Mouse (Mus musculus) embryo, embryonic 10 days (tissue): ENCODE results near the gene Gm9999.
"Not testable (repeated sequence)": the region's sequence is repeated elsewhere in the genome, so short reads cannot be mapped to it uniquely, and the experiment has no call there.

ENCODE experiments used
- DNase-seq: peaks from one replicate; pipeline ENCODE4 v3.0.0-alpha.2; 2015; ENCODE audit warnings: low spot score

Gm9999 gene

DNA sequence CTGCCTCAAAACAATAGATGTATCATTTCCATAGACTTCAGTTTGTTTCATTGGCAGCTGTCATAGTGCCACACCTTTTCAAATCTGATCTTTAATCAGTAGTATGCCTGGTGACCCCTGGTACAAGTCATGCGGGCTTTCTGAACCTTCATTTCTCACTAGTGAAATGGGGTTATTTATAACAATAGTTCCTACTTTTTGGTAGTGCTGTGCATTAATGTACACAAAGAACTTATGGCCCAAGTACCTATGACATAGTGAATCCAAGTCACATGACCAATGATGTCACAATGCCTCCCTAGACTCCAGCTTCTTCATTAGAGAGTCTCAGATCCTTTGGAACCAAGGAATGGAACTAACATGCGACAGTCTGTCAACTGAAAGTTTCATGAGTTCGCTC lies at the start of gene Gm9999:
Gene Gm9999 (plus strand): TSS at position 301 of the 400 bp plus-strand sequence.
- no peak for DNase-seq

GRCm38 (mm10) chr7:46934788-46935187 lies 48.6 kb upstream of the Gm9999 start:
- DNase-seq = no peak

- peak; percentile 15 for DNase-seq
Measured at GRCm38 (mm10) chr7:46935847-46936246, 47.5 kb upstream of the Gm9999 start.

- DNase-seq = peak; percentile 98
Measured at GRCm38 (mm10) chr7:46957831-46958691, 25.3 kb upstream of the Gm9999 start, which contains the start of gene Uevld. Gene Uevld, minus strand, starts transcription at chr7:46958527.

GRCm38 (mm10) chr7:46958853-46959252 lies 24.5 kb upstream of the Gm9999 start:
- no peak for DNase-seq

DNA sequence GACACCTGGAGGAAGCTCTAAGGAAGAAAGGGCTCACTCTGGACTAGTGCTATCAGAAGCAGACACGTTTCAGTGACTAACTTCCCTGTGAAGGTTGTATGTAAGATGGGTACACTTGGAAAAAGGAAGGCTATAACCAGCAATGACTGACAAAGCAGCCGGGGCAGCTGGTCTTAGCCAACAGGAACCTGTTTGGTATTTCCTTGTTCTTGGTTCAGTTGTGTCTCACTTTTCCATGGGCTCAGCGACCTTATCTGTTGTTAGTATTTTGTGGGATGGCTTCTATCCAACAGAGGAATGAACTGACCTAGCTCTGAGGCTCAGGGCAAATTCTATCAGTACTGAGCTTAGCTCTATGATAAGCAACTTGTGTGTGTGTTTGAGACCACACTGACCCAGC lies 22.4 kb upstream of the Gm9999 start:
- DNase-seq = no peak

GRCm38 (mm10) chr7:46962132-46962531 lies 21.2 kb upstream of the Gm9999 start:
- no peak for DNase-seq

DNA sequence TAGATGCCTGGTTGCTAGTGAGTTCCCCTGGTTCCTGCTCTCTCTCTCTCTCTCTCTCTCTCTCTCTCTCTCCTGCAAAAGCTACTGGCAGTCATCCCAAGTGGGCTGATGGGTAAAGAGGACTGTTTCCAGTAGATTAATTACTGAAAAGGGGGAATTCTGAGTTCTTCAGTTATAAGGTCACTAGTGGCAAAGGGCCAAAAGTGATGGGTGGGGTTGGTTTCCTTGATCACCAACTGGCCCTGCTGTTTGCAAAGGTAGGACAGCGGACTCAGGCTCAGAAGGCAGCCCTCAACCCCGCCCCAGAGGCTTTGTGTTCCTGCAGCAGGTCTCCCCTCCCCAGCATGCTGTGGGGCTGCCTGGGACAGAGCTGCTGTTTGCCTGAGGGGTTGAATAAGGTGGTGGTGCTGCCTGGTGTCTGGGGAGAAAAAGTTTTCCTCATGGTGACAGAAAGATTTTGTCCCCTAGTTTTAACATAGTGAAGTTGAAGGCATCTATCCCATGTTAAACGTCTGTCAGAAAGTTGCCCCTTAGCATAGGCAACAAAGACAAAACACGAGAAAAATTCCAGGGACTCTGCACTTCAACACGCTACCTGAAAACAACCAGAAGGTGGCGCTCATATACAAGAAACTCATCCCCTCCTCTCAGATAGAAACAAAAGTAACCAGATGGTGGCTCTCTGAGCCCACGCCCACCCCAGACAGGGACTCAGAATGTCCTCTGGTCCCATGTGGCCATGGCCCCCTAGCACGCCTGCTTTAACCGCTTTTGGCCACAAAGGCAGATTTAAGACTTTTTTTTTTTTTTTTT lies 20.4 kb upstream of the Gm9999 start:
- peak; percentile 91 for DNase-seq

- no peak for DNase-seq
Measured at GRCm38 (mm10) chr7:46964070-46964469, 19.3 kb upstream of the Gm9999 start.

GRCm38 (mm10) chr7:46969898-46970297 lies 13.5 kb upstream of the Gm9999 start:
- DNase-seq = no peak

- no peak for DNase-seq
Measured at GRCm38 (mm10) chr7:46974648-46975047, 8.7 kb upstream of the Gm9999 start.

GRCm38 (mm10) chr7:46975456-46975855 lies 7.9 kb upstream of the Gm9999 start:
- no peak for DNase-seq

- no peak for DNase-seq
Measured at GRCm38 (mm10) chr7:46985718-46986505, 2.5 kb downstream of the Gm9999 start.

GRCm38 (mm10) chr7:46986646-46987045 lies 3.3 kb downstream of the Gm9999 start:
- DNase-seq = no peak

GRCm38 (mm10) chr7:46987073-46987472 lies 3.7 kb downstream of the Gm9999 start:
- DNase-seq = no peak

- not testable (repeated sequence) for DNase-seq
Measured at GRCm38 (mm10) chr7:46989387-46989786, 6.0 kb downstream of the Gm9999 start.

- no peak for DNase-seq
Measured at GRCm38 (mm10) chr7:46993079-46993478, 9.7 kb downstream of the Gm9999 start.

GRCm38 (mm10) chr7:46995558-46995957 lies 12.2 kb downstream of the Gm9999 start:
- no peak for DNase-seq

DNA sequence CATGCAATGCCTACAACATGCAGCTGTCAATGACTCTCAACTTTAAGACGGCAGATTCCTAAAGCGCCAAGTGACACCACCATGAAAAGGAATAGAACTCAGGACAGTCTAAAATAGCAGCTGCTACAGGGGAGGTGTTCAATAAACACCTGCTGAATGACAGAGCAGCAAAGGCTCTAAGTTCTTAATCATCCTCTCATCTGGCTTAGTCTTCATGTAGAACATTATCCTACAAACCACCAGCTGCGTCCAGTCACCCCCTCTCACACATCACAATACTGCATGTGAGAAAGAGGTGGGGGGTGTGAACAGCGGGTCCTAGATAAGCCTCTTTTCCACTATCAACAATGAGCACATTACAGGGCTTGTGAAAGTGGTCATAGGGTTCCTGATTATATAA lies 13.6 kb downstream of the Gm9999 start:
- DNase-seq = no peak

GRCm38 (mm10) chr7:46997644-46998395 lies 14.4 kb downstream of the Gm9999 start:
- no peak for DNase-seq

DNA sequence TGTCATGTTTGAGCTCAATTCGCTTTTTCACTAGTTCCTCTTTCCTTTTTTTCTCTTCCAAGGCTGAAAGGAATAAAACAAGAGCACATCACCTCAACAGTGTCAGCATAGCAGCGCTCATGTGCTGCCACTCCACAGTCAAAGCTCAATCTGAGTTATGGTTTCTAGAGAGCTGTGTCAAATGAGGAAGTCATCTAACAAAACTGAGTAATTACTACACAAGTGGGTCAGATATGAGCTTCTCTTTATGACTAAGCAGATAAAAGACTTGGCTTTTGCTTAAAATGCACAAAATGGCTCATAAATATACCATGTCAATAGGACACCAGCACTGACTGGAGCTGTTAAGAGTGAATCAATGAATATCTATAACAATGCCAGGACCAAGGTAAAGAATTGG lies 15.6 kb downstream of the Gm9999 start:
- DNase-seq = no peak
